Mouse (Mus musculus): ENCODE data around the gene Rapgef1. TPM values are rescaled to one million over a fixed set of nuclear protein-coding genes. Genes with fewer than 3 reads are reported as not detected.

Gene Rapgef1
- polyA plus RNA-seq, 1 experiment from 2014 or later = 23.5 TPM

DNA sequence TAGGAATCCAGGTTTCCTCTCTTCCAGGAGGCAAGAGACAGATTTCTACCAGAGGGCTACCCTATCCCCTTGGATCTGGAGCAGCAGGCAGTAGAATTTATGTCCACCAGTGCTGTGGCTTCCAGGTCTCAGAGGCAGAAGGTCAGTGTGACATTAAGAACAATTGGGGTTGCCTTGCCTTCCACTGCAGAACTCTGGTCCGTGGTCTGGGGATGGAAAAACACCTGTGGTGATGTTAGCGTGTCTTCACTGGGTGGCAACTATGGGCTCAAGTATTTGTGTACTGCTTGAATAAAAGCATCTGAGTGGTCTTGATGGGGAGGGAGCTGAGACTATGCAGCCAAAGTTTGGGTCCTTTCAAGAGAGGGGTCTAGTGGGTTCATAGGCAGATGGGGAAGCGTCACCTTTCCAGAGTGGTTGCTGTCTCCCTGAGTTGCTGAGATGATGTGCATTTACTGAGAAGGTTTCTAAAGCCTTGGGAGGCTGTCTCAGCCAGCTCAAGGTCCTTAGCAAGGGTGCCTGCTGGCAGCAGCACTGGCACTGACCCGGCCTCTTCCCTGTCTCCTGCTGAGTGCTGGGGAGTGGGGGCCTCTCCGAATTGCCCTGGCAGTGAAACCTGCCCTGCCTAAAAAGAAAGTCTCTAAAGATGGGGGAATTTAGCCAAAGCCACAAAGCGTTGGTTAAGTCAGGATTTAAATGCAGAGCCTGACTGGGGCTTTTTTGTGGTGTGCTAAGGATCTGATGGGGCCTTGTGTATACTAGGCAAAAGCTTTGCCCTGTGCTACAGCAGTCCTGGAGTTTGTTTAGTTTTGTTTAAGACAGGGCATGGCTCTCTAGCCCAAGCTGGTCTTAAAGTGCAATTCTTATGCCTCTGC is 60.4 kb downstream of the Rapgef1 start:
- no peak overlapping the region for H3K9ac ChIP-seq (ENCODE audit: low read length)
- H3K4me3 ChIP-seq (ENCODE audit: low read depth, low read length) = no peak overlapping the region
- no peaks in the 10 kb centered on the region for H3K27me3 ChIP-seq (ENCODE audit: control insufficient read depth, insufficient read depth, low read length)
- DNase-seq (ENCODE audit: low spot score) (no peak), ATAC-seq (ENCODE audit: insufficient read depth, low FRiP score, low TSS enrichment) (no peak)
- H3K4me1 ChIP-seq (ENCODE audit: control insufficient read depth, insufficient read depth, low read length) = no peaks in the 10 kb centered on the region
- no peak overlapping the region for H3K4me2 ChIP-seq (ENCODE audit: low read depth)
- H3K9me3 ChIP-seq (ENCODE audit: control insufficient read depth, low read length) = no peaks in the 10 kb centered on the region
- no peak overlapping the region for H3K27ac ChIP-seq (ENCODE audit: low read depth, low read length)
- H3K36me3 ChIP-seq (ENCODE audit: control insufficient read depth, insufficient read depth, low read length) = no peaks in the 10 kb centered on the region
- 82% methylated on average over 6 of the region's 6 CpGs for WGBS

DNA sequence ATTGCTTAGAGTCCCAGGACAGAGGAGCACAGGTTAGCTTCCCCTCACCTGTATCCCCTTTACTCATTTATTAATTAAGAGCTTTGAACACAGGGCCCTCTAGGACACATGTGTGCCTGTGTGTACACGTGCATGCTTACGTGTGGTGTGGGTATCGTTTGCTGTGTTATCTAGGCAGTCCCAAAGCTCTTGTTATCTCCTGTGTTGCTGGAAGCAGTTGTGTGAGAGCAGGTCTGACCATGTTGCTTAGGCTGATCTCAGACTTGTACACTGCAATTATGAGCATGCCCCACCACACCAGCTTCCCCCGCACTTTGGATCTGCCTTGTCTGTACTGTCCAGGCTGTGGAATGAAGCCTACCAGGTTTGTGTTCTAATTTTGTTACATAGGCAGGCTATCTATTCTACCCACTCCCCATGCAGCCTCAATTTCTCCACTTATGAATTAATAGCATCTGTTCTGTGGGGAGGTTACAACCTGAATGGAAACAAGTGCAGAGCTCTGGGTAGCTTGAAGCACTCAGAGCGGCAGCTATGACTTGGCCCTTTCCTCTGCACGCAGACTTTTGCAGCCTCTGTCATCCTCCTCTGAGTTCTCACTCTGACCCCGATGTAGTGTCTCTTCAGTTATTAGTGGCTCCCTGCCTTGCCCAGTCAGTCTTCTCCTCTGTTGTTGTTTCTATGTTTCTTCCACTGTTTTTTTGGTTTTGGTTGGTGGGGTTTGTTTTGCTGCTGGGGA is 63.9 kb downstream of the Rapgef1 start:
- Histone ChIP-seq H3K4me3 (ENCODE audit: low read depth, low read length) (no peak overlapping the region), H3K27ac (ENCODE audit: low read depth, low read length) (no peak overlapping the region), H3K4me2 (ENCODE audit: low read depth) (no peak overlapping the region), H3K36me3 (ENCODE audit: control insufficient read depth, insufficient read depth, low read length) (no peaks in the 10 kb centered on the region), H3K9ac (ENCODE audit: low read length) (no peak overlapping the region), H3K27me3 (ENCODE audit: control insufficient read depth, insufficient read depth, low read length) (no peaks in the 10 kb centered on the region), H3K4me1 (ENCODE audit: control insufficient read depth, insufficient read depth, low read length) (no peaks in the 10 kb centered on the region), H3K9me3 (ENCODE audit: control insufficient read depth, low read length) (no peaks in the 10 kb centered on the region)
- WGBS = 92% methylated on average over 7 of the region's 7 CpGs
- DNase-seq (ENCODE audit: low spot score) = no peak
- no peak for ATAC-seq (ENCODE audit: insufficient read depth, low FRiP score, low TSS enrichment)

DNA sequence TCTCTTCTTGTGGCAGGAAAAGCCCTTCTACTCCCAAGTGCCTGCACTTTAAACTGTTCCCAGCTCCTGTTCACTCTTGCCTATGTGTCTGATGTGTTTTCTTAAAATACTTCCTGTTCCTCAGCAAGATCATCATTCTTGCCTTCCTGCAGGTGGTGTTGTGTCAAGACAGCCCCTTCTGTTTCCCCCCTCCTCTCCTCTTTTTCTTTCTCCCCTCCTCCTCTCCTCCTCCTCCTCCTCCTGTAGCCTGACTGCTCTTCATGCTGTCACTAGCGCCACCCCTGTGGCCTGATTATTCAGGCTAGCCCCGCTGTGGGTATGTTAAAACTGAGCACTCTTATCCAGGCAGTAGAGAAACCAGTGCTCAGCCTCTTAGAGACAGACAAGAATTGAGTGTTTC is 65.0 kb downstream of the Rapgef1 start:
- no peak overlapping the region for H3K27ac ChIP-seq (ENCODE audit: low read depth, low read length)
- no peaks in the 10 kb centered on the region for H3K9me3 ChIP-seq (ENCODE audit: control insufficient read depth, low read length)
- no peak for ATAC-seq (ENCODE audit: insufficient read depth, low FRiP score, low TSS enrichment)
- H3K4me2 ChIP-seq (ENCODE audit: low read depth) = no peak overlapping the region
- H3K4me1 ChIP-seq (ENCODE audit: control insufficient read depth, insufficient read depth, low read length) = no peaks in the 10 kb centered on the region
- H3K36me3 ChIP-seq (ENCODE audit: control insufficient read depth, insufficient read depth, low read length) = peaks cover 2% of the 10 kb centered on the region; the same call in 1 of the 2 replicates
- 57% methylated on average over 2 of the region's 2 CpGs for WGBS
- DNase-seq (ENCODE audit: low spot score) = no peak
- no peaks in the 10 kb centered on the region for H3K27me3 ChIP-seq (ENCODE audit: control insufficient read depth, insufficient read depth, low read length)
- H3K9ac ChIP-seq (ENCODE audit: low read length) = no peak overlapping the region
- no peak overlapping the region for H3K4me3 ChIP-seq (ENCODE audit: low read depth, low read length)

DNA sequence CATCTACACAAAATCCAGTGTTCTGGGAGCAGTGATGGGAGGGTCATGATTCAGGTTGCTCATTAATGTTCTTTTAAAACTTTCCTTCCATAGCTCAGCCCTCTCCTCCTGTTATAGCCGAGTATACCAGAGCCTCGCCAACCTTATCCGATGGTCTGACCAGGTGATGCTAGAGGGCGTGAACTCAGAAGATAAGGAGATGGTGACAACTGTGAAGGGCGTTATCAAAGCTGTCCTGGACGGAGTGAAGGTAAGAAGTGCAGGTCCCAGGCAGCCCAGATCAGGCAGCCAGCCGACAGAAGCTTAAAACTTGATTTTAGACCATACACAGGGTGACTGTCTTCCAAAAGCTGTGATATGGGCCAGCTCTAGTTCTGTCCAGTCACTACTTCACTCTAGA is 69.5 kb downstream of the Rapgef1 start:
- Histone ChIP-seq H3K27ac (ENCODE audit: low read depth, low read length) (no peak overlapping the region), H3K4me1 (ENCODE audit: control insufficient read depth, insufficient read depth, low read length) (no peaks in the 10 kb centered on the region), H3K36me3 (ENCODE audit: control insufficient read depth, insufficient read depth, low read length) (peaks cover 7% of the 10 kb centered on the region; the same call in 1 of the 2 replicates), H3K9ac (ENCODE audit: low read length) (no peak overlapping the region), H3K4me3 (ENCODE audit: low read depth, low read length) (no peak overlapping the region), H3K27me3 (ENCODE audit: control insufficient read depth, insufficient read depth, low read length) (no peaks in the 10 kb centered on the region), H3K4me2 (ENCODE audit: low read depth) (no peak overlapping the region), H3K9me3 (ENCODE audit: control insufficient read depth, low read length) (no peaks in the 10 kb centered on the region)
- ATAC-seq (ENCODE audit: insufficient read depth, low FRiP score, low TSS enrichment) (no peak), DNase-seq (ENCODE audit: low spot score) (no peak)
- 93% methylated on average over 7 of the region's 7 CpGs for WGBS

DNA sequence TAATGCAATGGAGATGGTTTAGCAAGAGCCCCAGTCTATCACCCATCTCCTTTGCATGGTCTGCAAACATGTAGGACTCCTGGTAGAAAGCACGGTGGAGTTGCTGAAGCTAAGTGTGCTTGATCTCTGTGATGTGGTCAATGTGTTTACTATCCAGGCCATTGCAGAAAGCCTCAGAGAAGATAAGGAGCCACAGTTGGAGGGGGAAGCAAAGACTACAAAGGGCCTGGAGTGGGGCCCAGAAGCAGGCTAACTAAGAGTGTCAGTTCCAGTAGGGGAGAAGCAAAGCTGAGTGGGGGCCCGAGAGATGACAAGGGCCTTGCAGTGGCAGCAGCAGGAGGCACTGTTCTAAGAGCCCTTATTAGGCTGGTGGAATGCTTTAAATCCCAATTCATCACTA is 70.0 kb downstream of the Rapgef1 start:
- Histone ChIP-seq H3K4me2 (ENCODE audit: low read depth) (no peak overlapping the region), H3K36me3 (ENCODE audit: control insufficient read depth, insufficient read depth, low read length) (peaks cover 7% of the 10 kb centered on the region; the same call in 1 of the 2 replicates), H3K9ac (ENCODE audit: low read length) (no peak overlapping the region), H3K4me3 (ENCODE audit: low read depth, low read length) (no peak overlapping the region), H3K27me3 (ENCODE audit: control insufficient read depth, insufficient read depth, low read length) (no peaks in the 10 kb centered on the region), H3K9me3 (ENCODE audit: control insufficient read depth, low read length) (no peaks in the 10 kb centered on the region), H3K4me1 (ENCODE audit: control insufficient read depth, insufficient read depth, low read length) (no peaks in the 10 kb centered on the region), H3K27ac (ENCODE audit: low read depth, low read length) (no peak overlapping the region)
- WGBS = 72% methylated on average over 2 of the region's 2 CpGs
- DNase-seq (ENCODE audit: low spot score) (no peak), ATAC-seq (ENCODE audit: insufficient read depth, low FRiP score, low TSS enrichment) (no peak)

DNA sequence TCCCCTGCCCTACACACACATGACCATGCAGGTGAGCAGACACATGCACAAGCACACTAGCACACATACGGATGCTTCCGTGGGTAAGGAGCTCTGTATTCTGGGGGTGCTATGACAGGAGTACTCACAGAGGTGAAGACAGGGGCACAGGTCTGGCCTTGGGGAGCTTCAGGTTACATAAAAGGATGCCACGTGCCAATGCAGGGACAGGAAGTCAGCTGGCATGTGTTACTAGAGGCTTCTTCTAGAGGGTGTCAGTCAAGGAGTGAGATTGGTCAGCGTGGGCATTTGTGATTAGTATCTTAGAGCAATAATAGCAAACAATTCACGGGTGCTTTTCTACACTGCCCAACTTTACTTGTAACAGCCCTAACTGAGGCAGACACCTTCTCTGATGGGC is 71.5 kb downstream of the Rapgef1 start:
- H3K27me3 ChIP-seq (ENCODE audit: control insufficient read depth, insufficient read depth, low read length) = no peaks in the 10 kb centered on the region
- no peaks in the 10 kb centered on the region for H3K4me1 ChIP-seq (ENCODE audit: control insufficient read depth, insufficient read depth, low read length)
- no peak overlapping the region for H3K4me3 ChIP-seq (ENCODE audit: low read depth, low read length)
- DNase-seq (ENCODE audit: low spot score) = no peak
- WGBS = 85% methylated on average over 5 of the region's 5 CpGs
- H3K36me3 ChIP-seq (ENCODE audit: control insufficient read depth, insufficient read depth, low read length) = peaks cover 7% of the 10 kb centered on the region; the same call in 1 of the 2 replicates
- no peak overlapping the region for H3K9ac ChIP-seq (ENCODE audit: low read length)
- H3K9me3 ChIP-seq (ENCODE audit: control insufficient read depth, low read length) = no peaks in the 10 kb centered on the region
- ATAC-seq (ENCODE audit: insufficient read depth, low FRiP score, low TSS enrichment) = no peak
- no peak overlapping the region for H3K4me2 ChIP-seq (ENCODE audit: low read depth)
- H3K27ac ChIP-seq (ENCODE audit: low read depth, low read length) = no peak overlapping the region

DNA sequence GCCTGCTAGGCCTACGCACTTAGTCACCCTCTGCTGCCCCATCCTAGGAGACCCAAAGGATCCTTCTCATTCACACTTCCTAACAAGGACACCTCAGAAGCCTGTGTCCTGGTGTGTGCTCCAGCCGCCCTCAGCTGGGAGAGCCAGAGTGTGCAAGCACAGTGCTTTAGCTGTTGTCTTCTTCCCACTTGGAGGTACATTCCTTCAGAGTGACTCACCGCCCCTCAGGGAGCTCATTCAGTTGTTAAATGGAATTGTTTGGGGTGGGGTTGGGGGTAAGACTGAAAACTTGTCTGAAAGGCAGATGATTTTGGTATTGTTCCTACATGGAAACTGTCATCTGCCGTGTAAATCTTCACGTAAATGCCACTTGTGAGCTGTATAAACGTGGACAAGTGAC is 72.0 kb downstream of the Rapgef1 start:
- Histone ChIP-seq H3K9me3 (ENCODE audit: control insufficient read depth, low read length) (no peaks in the 10 kb centered on the region), H3K27ac (ENCODE audit: low read depth, low read length) (no peak overlapping the region), H3K9ac (ENCODE audit: low read length) (no peak overlapping the region), H3K27me3 (ENCODE audit: control insufficient read depth, insufficient read depth, low read length) (no peaks in the 10 kb centered on the region), H3K4me1 (ENCODE audit: control insufficient read depth, insufficient read depth, low read length) (no peaks in the 10 kb centered on the region), H3K4me3 (ENCODE audit: low read depth, low read length) (no peak overlapping the region), H3K4me2 (ENCODE audit: low read depth) (no peak overlapping the region), H3K36me3 (ENCODE audit: control insufficient read depth, insufficient read depth, low read length) (peaks cover 7% of the 10 kb centered on the region; the same call in 1 of the 2 replicates)
- 73% methylated on average over 6 of the region's 6 CpGs for WGBS
- DNase-seq (ENCODE audit: low spot score) (no peak), ATAC-seq (ENCODE audit: insufficient read depth, low FRiP score, low TSS enrichment) (no peak)

DNA sequence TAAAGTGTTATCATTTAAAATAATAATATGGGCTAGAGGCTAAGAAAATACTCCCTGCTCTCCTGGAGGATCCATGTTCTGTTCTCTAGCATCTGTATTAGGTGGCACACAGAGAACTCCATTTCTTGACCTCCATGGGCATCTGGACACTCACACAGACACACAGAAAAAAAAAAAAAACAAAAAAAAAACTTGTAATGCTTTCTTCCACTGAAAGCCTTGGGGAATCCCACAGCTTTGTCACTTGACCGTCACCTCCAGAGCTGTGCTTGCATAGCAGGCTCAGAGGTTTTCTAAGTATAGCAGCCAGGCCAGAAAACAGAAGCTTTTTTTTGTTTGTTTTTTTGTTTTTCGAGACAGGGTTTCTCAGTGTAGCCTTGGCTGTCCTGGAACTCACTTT is 72.7 kb downstream of the Rapgef1 start:
- 93% methylated on average over 2 of the region's 2 CpGs for WGBS
- Histone ChIP-seq H3K27ac (ENCODE audit: low read depth, low read length) (no peak overlapping the region), H3K9ac (ENCODE audit: low read length) (no peak overlapping the region), H3K4me3 (ENCODE audit: low read depth, low read length) (no peak overlapping the region), H3K4me2 (ENCODE audit: low read depth) (no peak overlapping the region), H3K36me3 (ENCODE audit: control insufficient read depth, insufficient read depth, low read length) (peaks cover 7% of the 10 kb centered on the region; the same call in 1 of the 2 replicates), H3K9me3 (ENCODE audit: control insufficient read depth, low read length) (no peaks in the 10 kb centered on the region), H3K4me1 (ENCODE audit: control insufficient read depth, insufficient read depth, low read length) (no peaks in the 10 kb centered on the region), H3K27me3 (ENCODE audit: control insufficient read depth, insufficient read depth, low read length) (no peaks in the 10 kb centered on the region)
- DNase-seq (ENCODE audit: low spot score) (no peak), ATAC-seq (ENCODE audit: insufficient read depth, low FRiP score, low TSS enrichment) (no peak)
